Mouse (Mus musculus): Measurements from ENCODE around the gene Usp48.

GRCm38 (mm10) chr4:137666958-137667345, 73.4 kb downstream of the Usp48 start:
- TF ChIP-seq CTCF (IDR thresholded peaks at IDR 0.05; ENCODE audit: low read depth, low read length) = no peak
- no peak for TF ChIP-seq POLR2A (IDR thresholded peaks at IDR 0.05; ENCODE audit: borderline replicate concordance, low read depth, low read length)
